Mouse (Mus musculus) kidney, adult 2 months (tissue): ENCODE results near the gene Eme1.

ENCODE experiments used
- CTCF ChIP-seq: fragments of 200-500 bp; conservative IDR thresholded peaks from 2 replicates; pipeline ENCODE4 v1.5.1; 2011; ENCODE audit warnings: low read depth, mild to moderate bottlenecking, control low read depth, low read length, moderate library complexity, mixed read lengths; ENCODE audit not compliant: insufficient read depth, insufficient read length
- POLR2A ChIP-seq: fragments of 200-500 bp; IDR thresholded peaks from one replicate; pipeline ENCODE4 v1.6.1; 2011; ENCODE audit warnings: low read depth, low read length, control low read depth

- no peak for TF ChIP-seq POLR2A
- TF ChIP-seq CTCF: no peak
Observed at GRCm38 (mm10) chr11:94630199-94631011, 23.4 kb downstream of the Eme1 start.
